Mouse (Mus musculus) embryo, embryonic 9.5 days (tissue): ENCODE results near the gene Ubp1.

Source experiments
- DNase-seq: peaks from one replicate; pipeline ENCODE4 v3.0.0-alpha.2; 2017; ENCODE audit errors: extremely low spot score

Gene Ubp1

GRCm38 (mm10) chr9:113969399-113969798 lies 38.7 kb downstream of the Ubp1 start:
- no peak for DNase-seq

- DNase-seq: no peak
These were observed 39.3 kb downstream of the Ubp1 start for GRCm38 (mm10) chr9:113970041-113970440.

- no peak for DNase-seq
These were observed 40.9 kb downstream of the Ubp1 start for GRCm38 (mm10) chr9:113971615-113972014.

- DNase-seq: no peak
These were observed 43.1 kb downstream of the Ubp1 start for GRCm38 (mm10) chr9:113973857-113974256.

- no peak for DNase-seq
These were observed 44.2 kb downstream of the Ubp1 start for GRCm38 (mm10) chr9:113974945-113975344.

GRCm38 (mm10) chr9:113975442-113975841 lies 44.7 kb downstream of the Ubp1 start:
- DNase-seq: no peak

- DNase-seq: no peak
These were observed 45.5 kb downstream of the Ubp1 start for GRCm38 (mm10) chr9:113976264-113976663.

- DNase-seq: no peak
These were observed 46.6 kb downstream of the Ubp1 start for GRCm38 (mm10) chr9:113977225-113977840.

GRCm38 (mm10) chr9:113978656-113979055 lies 47.9 kb downstream of the Ubp1 start:
- no peak for DNase-seq

- no peak for DNase-seq
These were observed 48.6 kb downstream of the Ubp1 start for GRCm38 (mm10) chr9:113979356-113979755.

GRCm38 (mm10) chr9:113981099-113981880 lies 50.6 kb downstream of the Ubp1 start:
- DNase-seq: no peak

GRCm38 (mm10) chr9:113982451-113982850 lies 51.7 kb downstream of the Ubp1 start:
- DNase-seq: no peak

GRCm38 (mm10) chr9:113982883-113983670 lies 52.3 kb downstream of the Ubp1 start:
- DNase-seq: no peak

GRCm38 (mm10) chr9:113984946-113985620 lies 54.3 kb downstream of the Ubp1 start:
- no peak for DNase-seq

- peak; percentile 82 for DNase-seq
These were observed 60.0 kb downstream of the Ubp1 start for GRCm38 (mm10) chr9:113990547-113991248.

GRCm38 (mm10) chr9:113992810-113993209 lies 62.1 kb downstream of the Ubp1 start:
- DNase-seq: no peak

- no peak for DNase-seq
These were observed 67.6 kb downstream of the Ubp1 start for GRCm38 (mm10) chr9:113998311-113998710.

- no peak for DNase-seq
These were observed 76.1 kb downstream of the Ubp1 start for GRCm38 (mm10) chr9:114006801-114007200.

- no peak for DNase-seq
These were observed 77.2 kb downstream of the Ubp1 start for GRCm38 (mm10) chr9:114007850-114008350.

- DNase-seq: no peak
These were observed 78.8 kb downstream of the Ubp1 start for GRCm38 (mm10) chr9:114009526-114009925.

GRCm38 (mm10) chr9:114011203-114011602 lies 80.5 kb downstream of the Ubp1 start:
- no peak for DNase-seq
